Mouse (Mus musculus) liver, embryonic 14.5 days (tissue): ENCODE data around the gene Nrn1. TPM values are rescaled to one million over a fixed set of nuclear protein-coding genes. Genes with fewer than 3 reads are reported as not detected.

Experiments
- ATAC-seq: fragments of 200-750 bp; cut with Nextera tagmentation; 2 replicates; pipeline ENCODE4 v1.8.0; 2017; ENCODE audit warnings: moderate number of reproducible peaks, mild to moderate bottlenecking, moderate library complexity; ENCODE audit not compliant: insufficient read depth
- DNase-seq, 3 experiments: peaks; one replicate each; pipeline ENCODE4 v3.0.0-alpha.2; 2012 to 2013; ENCODE audit warnings: low read depth in 3 of 3, low spot score in 3 of 3
- H3K27ac ChIP-seq: fragments of 300-500 bp; sonication (generic); 2 replicates; pipeline ENCODE4 v1.5.1; 2014; ENCODE audit warnings: moderate library complexity, mild to moderate bottlenecking, control low read depth, inconsistent platforms
- H3K27me3 ChIP-seq: fragments of 300-500 bp; sonication (generic); 2 replicates; pipeline ENCODE4 v1.6.1; 2014; ENCODE audit warnings: mild to moderate bottlenecking, low read length, moderate library complexity; ENCODE audit not compliant: control insufficient read depth, insufficient read depth
- H3K36me3 ChIP-seq: fragments of 300-500 bp; sonication (generic); replicated peaks from 2 replicates; pipeline ENCODE4 v1.6.1; 2014; ENCODE audit warnings: low read depth; ENCODE audit not compliant: control insufficient read depth, insufficient read depth
- H3K4me1 ChIP-seq, 2 experiments: fragments of 200-500 bp in 1 of 2; fragments of 300-500 bp in 1 of 2; sonication (generic) in 1 of 2; replicated peaks; 2 replicates each; pipeline ENCODE4 v1.6.1; 2012 to 2014; ENCODE audit warnings: antibody characterized with exemption in 1 of 2, inconsistent platforms in 1 of 2, low read length in 1 of 2; ENCODE audit not compliant: control insufficient read depth in 2 of 2, insufficient read depth in 2 of 2
- H3K4me2 ChIP-seq: fragments of 300-500 bp; sonication (generic); 2 replicates; pipeline ENCODE4 v1.6.1; 2014; ENCODE audit warnings: low read depth, mild to moderate bottlenecking, control low read depth, moderate library complexity
- H3K4me3 ChIP-seq, 2 experiments: fragments of 200-500 bp in 1 of 2; fragments of 300-500 bp in 1 of 2; sonication (generic) in 1 of 2; 2 replicates each; pipeline ENCODE4 v1.5.1; 2012 to 2014; ENCODE audit warnings: low read depth in 2 of 2, low read length in 2 of 2, mild to moderate bottlenecking in 2 of 2, control low read depth in 1 of 2, inconsistent platforms in 1 of 2, moderate library complexity in 1 of 2; ENCODE audit not compliant: insufficient read depth in 1 of 2
- H3K9ac ChIP-seq: fragments of 300-500 bp; sonication (generic); replicated peaks from 2 replicates; pipeline ENCODE4 v1.6.1; 2014; ENCODE audit warnings: mild to moderate bottlenecking, control low read depth, moderate library complexity
- H3K9me3 ChIP-seq: fragments of 300-500 bp; sonication (generic); 2 replicates; pipeline ENCODE4 v1.6.1; 2016; ENCODE audit warnings: low read length, mixed read lengths; ENCODE audit not compliant: control insufficient read depth
- CTCF ChIP-seq: IDR thresholded peaks from 2 replicates; pipeline ENCODE4 v1.5.1; 2016; ENCODE audit warnings: antibody characterized with exemption, low read depth, control low read depth
- EP300 ChIP-seq: IDR thresholded peaks from 2 replicates; pipeline ENCODE4 v1.6.1; 2016; ENCODE audit warnings: antibody characterized with exemption, low read depth
- WGBS: fragments of 180-500 bp; shearing (Covaris S2); extraction: QIAGEN DNeasy Blood & Tissue Kit; methylation state at CpG from one replicate; pipeline ENCODE4 v1.1.7; 2014; ENCODE audit not compliant: insufficient replicate concordance; 5-methylcytosine and 5-hydroxymethylcytosine counted together
- polyA plus RNA-seq, 2 experiments: library from polyadenylated mRNA; depleted of rRNA in 1 of 2; stranded (reverse) in 1 of 2; unstranded in 1 of 2; fragments of >200 nt; fragmentation: Nextera tagmentation in 1 of 2; extraction: Ambion mirVana in 1 of 2; gene quantifications; 2 replicates each; pipeline versions ENCODE4 v1.2.1 to v1.2.3; 2012 to 2014

Gene Nrn1
- polyA plus RNA-seq, 2 experiments: 17.6 to 32.3 TPM

DNA sequence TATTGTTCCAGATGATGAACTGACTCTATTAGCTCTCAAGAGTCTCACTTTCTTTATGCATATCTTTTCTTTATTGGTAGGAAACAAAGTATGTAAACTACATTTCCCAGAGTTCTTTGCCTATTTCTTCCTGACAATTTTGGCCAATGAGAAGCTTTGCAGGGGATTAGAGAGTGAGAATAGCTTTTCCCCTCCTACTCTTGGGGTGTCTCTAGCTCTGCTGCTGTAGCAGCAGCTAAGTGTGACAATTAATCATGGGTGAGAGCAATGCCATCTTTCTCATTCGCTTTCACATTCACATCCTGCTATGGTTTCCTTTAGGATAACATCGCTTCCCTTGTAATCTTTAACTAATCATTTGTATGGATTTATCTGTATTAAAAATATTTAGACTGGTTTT, 18.2 kb downstream of the Nrn1 start:
- H3K4me3 ChIP-seq: no peak overlapping the region
- TF ChIP-seq CTCF (no peak), EP300 (no peak)
- H3K36me3 ChIP-seq: no peaks in the 10 kb centered on the region
- ATAC-seq: no peak
- DNase-seq: no peak
- no peak overlapping the region for H3K9ac ChIP-seq
- no peak overlapping the region for H3K27ac ChIP-seq
- WGBS: 42% methylated on average over 2 of the region's 2 CpGs
- H3K4me1 ChIP-seq: 0 out of 4 replicates have a peak, but pooled peaks cover 0 to 2% of the 10 kb centered on the region in 2 experiments
- H3K27me3 ChIP-seq: peaks cover 3% of the 10 kb centered on the region
- no peaks in the 10 kb centered on the region for H3K9me3 ChIP-seq
- H3K4me2 ChIP-seq: no peak overlapping the region

DNA sequence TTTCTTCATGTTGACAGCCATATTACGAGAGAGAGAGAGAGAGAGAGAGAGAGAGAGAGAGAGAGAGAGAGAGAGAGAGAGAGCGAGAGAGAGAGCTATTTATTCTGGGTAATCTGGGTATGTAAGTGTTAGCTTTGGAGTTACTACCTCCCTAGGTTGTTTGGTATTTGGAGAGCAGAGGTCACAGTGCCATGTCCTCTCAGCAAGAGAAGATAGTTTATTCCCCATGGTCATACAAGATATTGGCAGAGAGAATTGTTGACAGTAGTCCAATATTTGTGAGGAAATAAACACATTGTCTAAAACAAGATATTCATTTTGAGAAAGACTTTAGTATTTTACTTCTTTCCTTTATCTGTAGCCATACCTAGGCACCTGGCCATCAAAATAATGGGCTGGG, 20.8 kb downstream of the Nrn1 start:
- H3K36me3 ChIP-seq: no peaks in the 10 kb centered on the region
- no peaks in the 10 kb centered on the region for H3K9me3 ChIP-seq
- ATAC-seq: no peak
- H3K27me3 ChIP-seq: no peaks in the 10 kb centered on the region
- DNase-seq: no peak
- TF ChIP-seq CTCF (no peak), EP300 (no peak)
- 0 out of 4 replicates have a peak, but pooled peaks cover 0 to 2% of the 10 kb centered on the region in 2 experiments for H3K4me1 ChIP-seq
- H3K4me2 ChIP-seq: no peak overlapping the region
- no peak overlapping the region for H3K27ac ChIP-seq
- WGBS: 47% methylated on average over 2 of the region's 2 CpGs
- H3K4me3 ChIP-seq: no peak overlapping the region
- no peak overlapping the region for H3K9ac ChIP-seq

DNA sequence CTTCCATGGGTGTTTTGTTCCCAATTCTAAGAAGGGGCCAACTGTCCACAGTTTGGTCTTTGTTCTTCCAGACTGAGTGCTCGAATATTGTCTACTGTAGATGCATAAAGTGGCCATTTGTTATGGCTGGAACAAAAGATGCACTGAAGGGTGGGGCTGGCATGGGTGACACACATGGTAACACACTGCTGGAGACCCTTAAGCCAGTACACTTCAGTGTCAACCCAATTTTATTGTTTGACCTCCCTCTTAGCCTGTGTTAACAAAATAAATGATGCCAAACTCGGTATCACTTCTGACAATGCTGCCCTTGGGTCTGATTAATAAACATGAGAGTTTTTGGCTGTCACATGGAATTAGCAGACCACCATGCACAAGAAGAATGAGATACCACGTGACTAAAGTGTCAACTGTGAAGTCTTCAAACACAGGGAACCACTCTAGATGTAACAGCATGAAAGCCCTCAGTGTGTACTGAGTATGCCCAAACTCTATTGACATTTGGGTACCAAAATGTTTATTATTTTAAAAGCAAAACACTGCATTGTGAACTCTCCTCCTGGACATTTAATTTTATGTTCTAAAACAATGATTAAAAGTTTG, 27.7 kb downstream of the Nrn1 start:
- DNase-seq (no peak), ATAC-seq (no peak)
- no peaks in the 10 kb centered on the region for H3K9me3 ChIP-seq
- no peak overlapping the region for H3K4me3 ChIP-seq
- 34% methylated on average over 3 of the region's 3 CpGs for WGBS
- H3K27me3 ChIP-seq: no peaks in the 10 kb centered on the region
- no peak overlapping the region for H3K27ac ChIP-seq
- TF ChIP-seq CTCF: no peak
- TF ChIP-seq EP300: no peak
- no peak overlapping the region for H3K4me2 ChIP-seq
- H3K9ac ChIP-seq: no peak overlapping the region
- H3K36me3 ChIP-seq: no peaks in the 10 kb centered on the region
- H3K4me1 ChIP-seq: no peaks in the 10 kb centered on the region

DNA sequence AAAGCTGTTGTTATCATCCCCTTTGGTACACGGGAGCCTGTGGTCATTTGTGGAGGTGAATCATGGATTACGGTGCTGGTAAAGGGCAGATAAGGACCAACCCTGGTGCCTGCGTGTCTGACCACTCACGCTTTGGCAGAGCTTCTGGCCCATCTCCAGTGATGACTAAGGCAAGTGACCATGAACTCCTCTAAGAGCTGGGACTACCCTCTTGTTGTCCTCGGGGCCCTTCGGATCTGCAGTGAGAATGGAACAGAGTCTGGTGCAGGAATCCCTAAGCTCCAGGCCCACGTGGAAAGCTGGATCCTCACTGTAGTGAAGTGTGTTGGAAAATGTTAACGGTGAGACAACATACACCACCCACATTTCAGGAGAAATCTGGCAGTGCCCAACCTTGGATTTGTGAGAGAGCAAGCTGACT, 38.6 kb downstream of the Nrn1 start:
- Histone ChIP-seq H3K36me3 (no peaks in the 10 kb centered on the region), H3K27ac (no peak overlapping the region), H3K9ac (no peak overlapping the region), H3K4me3 (no peak overlapping the region), H3K27me3 (no peaks in the 10 kb centered on the region), H3K4me2 (no peak overlapping the region), H3K4me1 (no peaks in the 10 kb centered on the region), H3K9me3 (no peaks in the 10 kb centered on the region)
- DNase-seq (no peak), ATAC-seq (no peak)
- WGBS: 50% methylated on average over 8 of the region's 8 CpGs
- TF ChIP-seq EP300: no peak
- no peak for TF ChIP-seq CTCF

DNA sequence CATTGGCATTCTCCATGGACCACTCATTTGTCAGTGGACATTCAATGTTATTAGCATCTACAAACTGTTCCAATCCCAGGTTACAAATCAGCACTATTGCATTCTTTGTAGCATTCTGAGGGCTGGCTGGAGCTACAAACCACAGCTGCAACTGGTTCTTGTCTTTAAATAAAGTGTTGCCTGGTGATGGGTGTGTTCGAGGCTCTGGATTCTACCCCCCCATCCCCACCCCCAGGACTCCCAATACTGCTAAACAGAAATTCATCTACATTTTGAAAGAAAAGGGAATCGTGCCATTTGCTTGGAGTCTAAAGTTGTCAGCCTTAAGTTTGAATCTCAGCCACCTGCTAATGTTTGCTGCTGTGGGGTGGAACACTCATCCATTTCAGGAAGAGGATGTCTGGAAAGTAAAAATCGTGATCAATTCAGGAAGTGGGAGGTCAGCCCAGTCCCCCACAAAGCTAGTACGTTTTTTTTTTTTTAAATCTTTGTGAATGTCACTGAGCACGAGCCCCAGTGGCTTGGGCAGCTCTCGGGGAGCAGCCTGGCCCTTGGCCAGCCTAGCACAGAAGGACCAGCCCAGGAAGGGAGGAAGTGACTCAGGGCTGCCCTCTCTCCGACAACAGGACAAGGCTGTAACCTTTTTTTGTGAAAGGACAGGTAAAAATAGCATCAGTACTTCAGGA, 39.3 kb downstream of the Nrn1 start:
- H3K9ac ChIP-seq: no peak overlapping the region
- H3K36me3 ChIP-seq: no peaks in the 10 kb centered on the region
- DNase-seq (no peak), ATAC-seq (no peak)
- H3K9me3 ChIP-seq: no peaks in the 10 kb centered on the region
- TF ChIP-seq EP300 (no peak), CTCF (no peak)
- H3K4me2 ChIP-seq: no peak overlapping the region
- WGBS: 20% methylated on average over 7 of the region's 7 CpGs
- H3K4me3 ChIP-seq: no peak overlapping the region
- no peak overlapping the region for H3K27ac ChIP-seq
- no peaks in the 10 kb centered on the region for H3K4me1 ChIP-seq
- no peaks in the 10 kb centered on the region for H3K27me3 ChIP-seq
